ENCODE assay signal across 9 mouse cellular contexts in genomic region chr9:48303564-48303963, GRCm38 (mm10). TPM values are rescaled to one million over a fixed set of nuclear protein-coding genes. Genes with fewer than 3 reads are reported as not detected.
DNase-seq lines count a peak whose midpoint lies in the region; ATAC-seq and TF ChIP-seq lines count a peak whose summit lies in the region.
"Not testable (repeated sequence)": the region's sequence is repeated elsewhere in the genome, so short reads cannot be mapped to it uniquely, and the experiment has no call there.
"Had no signal": no experiment of that assay in that cellular context is flagged by ENCODE, and none has a peak within 500 bp of the region (broad histone marks: within the 10 kb centered on the region; RNA-seq: fewer than 3 reads in every experiment).

No protein-coding gene starts in this region.

- TF ChIP-seq POLR2A in ES-Bruce4 (IDR thresholded peaks at IDR 0.05; ENCODE audit: insufficient read depth, low read length) = not testable (repeated sequence)

- ATAC-seq in heart, embryonic 16.5 days (replicated peaks; ENCODE audit: extremely low read depth, insufficient read depth, low FRiP score) = not testable (repeated sequence)

- TF ChIP-seq EP300 in ES-Bruce4 (IDR thresholded peaks at IDR 0.05; ENCODE audit: insufficient read depth, low read depth, low read length) = peak; percentile 91

- not testable (repeated sequence) for H3K4me1 ChIP-seq in ES-Bruce4 (ENCODE audit: control insufficient read depth, insufficient read depth, low read length); heart, embryonic 16.5 days (ENCODE audit: control insufficient read depth, insufficient read depth, low read length)

- peak overlapping the region; percentile 96 for H3K27ac ChIP-seq in ES-Bruce4 (ENCODE audit: insufficient read depth, low read length)
- peak overlapping the region; percentile 78 for H3K27ac ChIP-seq in gastrocnemius, adult 2 months
- 0 out of 2 replicates have a peak overlapping the region, but pooled peaks have one; percentile 13 for H3K27ac ChIP-seq in heart, embryonic 16.5 days (ENCODE audit: low read length)

- peak; percentile 6 for DNase-seq in adrenal gland, postnatal 10 days
- DNase-seq in gastrocnemius, adult 2 months = peak; percentile 40
- peak; percentile 20 for DNase-seq in kidney, adult 11 months
- peak; percentile 23 to 28 for DNase-seq in kidney, postnatal 36 days
- DNase-seq in lung, postnatal 10 days = peak; percentile 40
- peak; percentile 20 for DNase-seq in testis, postnatal 14 days (ENCODE audit: low spot score)

- not testable (repeated sequence) for H3K36me3 ChIP-seq in ES-Bruce4 (ENCODE audit: control insufficient read depth, insufficient read depth, low read length, poor library complexity, severe bottlenecking); heart, embryonic 16.5 days (ENCODE audit: control insufficient read depth, insufficient read depth)

- intact Hi-C loops in gastrocnemius, adult 2 months (cut with DNase I) = not testable (repeated sequence)

- not testable (repeated sequence) for H3K4me2 ChIP-seq in heart, embryonic 16.5 days (ENCODE audit: low read depth, low read length)

- WGBS in heart, embryonic 16.5 days = 48% methylated on average over 5 of the region's 5 CpGs

- not testable (repeated sequence) for H3K4me3 ChIP-seq in ES-Bruce4 (ENCODE audit: low read depth, low read length); gastrocnemius, adult 2 months; heart, embryonic 16.5 days (ENCODE audit: low read length)

- H3K9ac ChIP-seq in ES-Bruce4 (ENCODE audit: low read depth, poor library complexity, severe bottlenecking); heart, embryonic 16.5 days (ENCODE audit: low read length): not testable (repeated sequence)

- TF ChIP-seq CTCF in ES-Bruce4 (IDR thresholded peaks at IDR 0.05; ENCODE audit: low read depth, low read length) = not testable (repeated sequence)
- TF ChIP-seq CTCF in gastrocnemius, adult 2 months (IDR thresholded peaks at IDR 0.05) = peak; percentile 15; the same call in 1 of the 2 replicates

- H3K27me3 ChIP-seq in ES-Bruce4 (ENCODE audit: control insufficient read depth, insufficient read depth, low read length, poor library complexity, severe bottlenecking); heart, embryonic 16.5 days (ENCODE audit: control insufficient read depth, insufficient read depth, low read length): not testable (repeated sequence)

- H3K9me3 ChIP-seq in ES-Bruce4 (replicated peaks; ENCODE audit: control insufficient read depth, insufficient read depth, low read length, poor library complexity, severe bottlenecking) = peaks cover 21% of the 10 kb centered on the region
- H3K9me3 ChIP-seq in heart, embryonic 16.5 days (replicated peaks; ENCODE audit: control insufficient read depth, low read length) = not testable (repeated sequence)

RNA-seq across cellular contexts. Expression of gene Nxpe2, which starts 49.7 kb away (rescaled TPM):
- 0.32 and 0.55 TPM in 2 replicates for polyA plus RNA-seq in ES-Bruce4 (2011; ENCODE audit: insufficient read depth, insufficient read length, low read depth, missing spikeins)
- total RNA-seq in adrenal gland, postnatal 10 days (2021) = 1 to 10 TPM; 7.3 to 9.4 TPM
- total RNA-seq in gastrocnemius, adult 2 months (2021) = under 1 TPM; 0.43 to 0.59 TPM
- polyA plus RNA-seq in heart, embryonic 16.5 days (2015; fragmentation: Nextera tagmentation; extraction: Ambion mirVana) = 1.1 and 2.7 TPM in 2 replicates
- polyA plus RNA-seq: macrophage had no signal

Comparison
In these comparisons a context has a peak if more than half of its experiments do, and no peak if none do; other contexts are left out.
1. H3K27ac ChIP-seq: peak in every context shown above with its lines; median percentile 96 in ES-Bruce4; 78 in gastrocnemius, adult 2 months; 13 in heart, embryonic 16.5 days.
2. RNA of gene Nxpe2, which starts 49.7 kb away (total RNA-seq): 7.3 to 9.4 TPM in adrenal gland, postnatal 10 days; 0.43 to 0.59 TPM in gastrocnemius, adult 2 months; every median in the first group is over 4 times any median in the second.
3. Peak in every context shown above with its lines, with median percentiles within 50 percentile points of each other: DNase-seq.